Mouse (Mus musculus) C2C12 (cell line): ENCODE results near the gene Pex7.

ENCODE experiments used
- CEBPB ChIP-seq: IDR thresholded peaks from one replicate; pipeline ENCODE4 v1.6.1; 2011; ENCODE audit warnings: low read depth, mild to moderate bottlenecking, control low read depth, moderate library complexity
- CTCF ChIP-seq: IDR thresholded peaks from one replicate; pipeline ENCODE4 v1.5.1; 2011; ENCODE audit not compliant: control insufficient read depth, insufficient read depth, insufficient read length
- MYOG ChIP-seq: IDR thresholded peaks from one replicate; pipeline ENCODE4 v1.6.1; 2011; ENCODE audit not compliant: control insufficient read depth, insufficient read length; ENCODE audit errors: extremely low read depth
- USF1 ChIP-seq: IDR thresholded peaks from one replicate; pipeline ENCODE4 v1.6.1; 2011; ENCODE audit warnings: low read depth, mild to moderate bottlenecking, control low read depth, moderate library complexity

- TF ChIP-seq CEBPB, result no peak
- no peak for TF ChIP-seq CTCF
- TF ChIP-seq USF1, result no peak
- no peak for TF ChIP-seq MYOG
These were observed 25.5 kb upstream of the Pex7 start for GRCm38 (mm10) chr10:19932986-19933385.
